ENCODE assay signal across 8 mouse cellular contexts in the genomic region with DNA sequence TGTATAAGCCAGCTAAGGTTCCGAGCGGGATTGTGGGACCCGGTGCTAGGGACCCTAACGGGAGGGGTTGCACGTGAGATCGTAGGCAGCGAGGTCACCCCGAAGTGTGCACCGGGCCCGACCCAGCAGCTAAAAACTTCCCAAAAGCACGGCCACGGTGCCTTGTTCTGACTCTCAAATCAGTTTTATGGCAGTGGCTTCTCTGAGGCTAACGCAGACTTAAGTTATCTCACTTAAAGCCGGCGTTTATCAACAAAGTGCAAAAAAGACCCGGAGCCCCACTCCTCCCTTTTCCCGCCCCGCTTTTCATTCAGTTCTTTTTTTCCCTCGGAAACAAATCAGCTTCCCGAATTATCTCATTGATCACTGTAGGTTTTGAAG. TPM values are rescaled to one million over a fixed set of nuclear protein-coding genes. Genes with fewer than 3 reads are reported as not detected.
A peak's percentile ranks its signal among the peaks of the same experiment; 100 is the strongest.
DNase-seq lines count a peak whose midpoint lies in the region; ATAC-seq lines count a peak whose summit lies in the region.
"Had no signal": no experiment of that assay in that cellular context is flagged by ENCODE, and none has a peak within 500 bp of the region (broad histone marks: within the 10 kb centered on the region; RNA-seq: fewer than 3 reads in every experiment).

No protein-coding gene starts in this region.

- no peaks in the 10 kb centered on the region for H3K27me3 ChIP-seq in forebrain, embryonic 10.5 days (ENCODE audit: poor library complexity, severe bottlenecking)
- H3K27me3 ChIP-seq in liver, embryonic 12.5 days (replicated peaks), result no peaks in the 10 kb centered on the region

- under 1% methylated on average over 20 of the region's 20 CpGs for WGBS in forebrain, embryonic 10.5 days
- 1% methylated on average over 20 of the region's 20 CpGs for WGBS in liver, embryonic 12.5 days (ENCODE audit: insufficient replicate concordance)

- H3K27ac ChIP-seq in forebrain, embryonic 10.5 days, result peak overlapping the region; percentile 90
- peak overlapping the region; percentile 66 for H3K27ac ChIP-seq in liver, embryonic 12.5 days

- peak overlapping the region; percentile 74 for H3K4me3 ChIP-seq in forebrain, embryonic 10.5 days
- H3K4me3 ChIP-seq in liver, embryonic 12.5 days, result peak overlapping the region; percentile 82

- H3K4me2 ChIP-seq in liver, embryonic 12.5 days, result peak overlapping the region; percentile 100

- H3K4me1 ChIP-seq in forebrain, embryonic 10.5 days, result peaks cover 52% of the 10 kb centered on the region
- H3K4me1 ChIP-seq in liver, embryonic 12.5 days, result peaks cover 45% of the 10 kb centered on the region

- no peak for ATAC-seq in liver, embryonic 12.5 days

- peak overlapping the region; percentile 84 for H3K9ac ChIP-seq in liver, embryonic 12.5 days

- H3K36me3 ChIP-seq in forebrain, embryonic 10.5 days (replicated peaks), result peaks cover 19% of the 10 kb centered on the region
- no peaks in the 10 kb centered on the region for H3K36me3 ChIP-seq in liver, embryonic 12.5 days

- DNase-seq in 3T3-L1 (ENCODE audit: low read depth, low spot score), result peak; percentile 20
- DNase-seq in 416B (ENCODE audit: low read depth), result peak; percentile 33
- DNase-seq in forebrain, embryonic 10.5 days (ENCODE audit: extremely low spot score, low spot score), result no peak
- no peak for DNase-seq in ovary, adult 18-20 months (ENCODE audit: low spot score)
- DNase-seq in cerebellum, postnatal 25 days, result no peak
- no peak for DNase-seq in adrenal gland, adult 8-10 months

- no peaks in the 10 kb centered on the region for H3K9me3 ChIP-seq in forebrain, embryonic 10.5 days
- no peaks in the 10 kb centered on the region for H3K9me3 ChIP-seq in liver, embryonic 12.5 days (replicated peaks)

RNA-seq across cellular contexts. Expression of gene Usp28, which starts 0.5 kb away (rescaled TPM):
- 56.2 and 56.4 TPM in 2 replicates for polyA plus RNA-seq in forebrain, embryonic 10.5 days (2016; fragmentation: Nextera tagmentation; extraction: Ambion mirVana)
- 8.7 and 10.8 TPM in 2 replicates for polyA plus RNA-seq in liver, embryonic 12.5 days (2016; fragmentation: Nextera tagmentation; extraction: Ambion mirVana)
- total RNA-seq in adrenal gland, adult 8-10 months (2022), result 10 to 100 TPM; 10.4 to 21.0 (median 15.9) TPM

RNA-seq across cellular contexts. Expression of gene Htr3b, which starts 20.9 kb away (rescaled TPM):
- 1.6 and 1.8 TPM in 2 replicates for polyA plus RNA-seq in forebrain, embryonic 10.5 days (2016; fragmentation: Nextera tagmentation; extraction: Ambion mirVana)
- not detected in 2 replicates for polyA plus RNA-seq in liver, embryonic 12.5 days (2016; fragmentation: Nextera tagmentation; extraction: Ambion mirVana)
- total RNA-seq in adrenal gland, adult 8-10 months (2022), result under 1 TPM; 0.14 to 0.28 (median 0.25) TPM
- polyA plus RNA-seq: gonadal fat pad, adult 2 months had no signal

Comparison
In these comparisons a context has a peak if more than half of its experiments do, and no peak if none do; other contexts are left out.
1. DNase-seq: peak in 3T3-L1 (single experiment) and 416B (single experiment); none in forebrain, embryonic 10.5 days (single experiment), ovary, adult 18-20 months (single experiment), cerebellum, postnatal 25 days (0 of 2) and adrenal gland, adult 8-10 months (single experiment).